Mouse (Mus musculus): Measurements from ENCODE around the gene Foxa1. TPM values are rescaled to one million over a fixed set of nuclear protein-coding genes. Genes with fewer than 3 reads are reported as not detected.

Foxa1 gene
- polyA plus RNA-seq, 1 experiment from 2014 or later, result 4.0 TPM

DNA sequence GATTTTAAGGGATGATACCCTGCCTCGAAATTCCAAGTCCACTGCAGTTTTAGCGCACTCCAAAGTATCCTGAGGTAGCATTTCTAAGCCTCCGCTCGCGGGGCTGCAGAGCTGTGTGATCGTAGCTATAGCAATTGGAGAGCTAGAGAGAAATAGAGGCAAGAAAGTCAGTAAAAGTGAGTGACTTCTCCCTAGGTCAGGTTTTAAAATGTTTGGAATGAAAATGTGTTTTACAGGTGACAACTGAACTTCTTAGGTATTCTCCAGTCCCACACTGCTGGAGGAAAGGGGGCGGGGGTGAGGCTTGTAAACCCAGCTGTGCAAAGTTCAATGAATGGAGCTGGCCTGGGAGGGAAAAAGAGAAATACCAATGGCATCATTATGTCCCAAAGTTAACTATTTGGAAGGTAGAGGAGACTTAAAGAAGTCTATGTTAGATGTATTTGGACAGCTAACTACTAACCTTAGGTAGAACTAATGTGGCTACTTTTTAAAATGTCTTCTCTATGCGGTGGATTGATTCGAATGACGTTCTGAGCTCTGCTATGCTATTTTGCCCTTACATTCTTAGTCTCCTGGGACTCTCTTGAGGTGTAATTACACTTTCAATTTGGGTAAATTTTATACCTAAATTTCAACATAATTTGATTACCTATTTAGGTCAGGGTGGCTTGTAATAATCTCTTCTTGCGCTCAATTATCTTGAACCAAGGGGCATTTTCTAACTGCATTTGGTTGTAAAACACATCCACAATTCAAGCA lies 9.6 kb downstream of the Foxa1 start:
- no peaks in the 10 kb centered on the region for H3K4me1 ChIP-seq (replicated peaks; ENCODE audit: control insufficient read depth, insufficient read depth, low read length)
- no peaks in the 10 kb centered on the region for H3K36me3 ChIP-seq (ENCODE audit: control insufficient read depth, insufficient read depth)
- peak overlapping the region; percentile 81; the same call in 1 of the 2 replicates for H3K27ac ChIP-seq (ENCODE audit: low read depth, low read length)
- no peak for TF ChIP-seq CTCF (IDR thresholded peaks at IDR 0.05; ENCODE audit: low read depth)
- peaks cover 40% of the 10 kb centered on the region; the same call in 1 of the 2 replicates for H3K27me3 ChIP-seq (replicated peaks; ENCODE audit: control insufficient read depth, insufficient read depth, low read length)
- no peaks in the 10 kb centered on the region for H3K9me3 ChIP-seq (ENCODE audit: control insufficient read depth)
- 4% methylated on average over 11 of the region's 11 CpGs for WGBS
- peak overlapping the region; percentile 30 for H3K4me3 ChIP-seq (ENCODE audit: low read depth, low read length)
- peak; percentile 44; the same call in 1 of the 2 replicates for ATAC-seq
- peak overlapping the region; percentile 74 for H3K4me2 ChIP-seq (replicated peaks; ENCODE audit: low read depth)
- H3K9ac ChIP-seq (ENCODE audit: low read depth, low read length), result no peak overlapping the region

- peak overlapping the region; percentile 34; the same call in 1 of the 2 replicates for H3K9ac ChIP-seq (ENCODE audit: low read depth, low read length)
These were observed 10.4 kb downstream of the Foxa1 start for GRCm38 (mm10) chr12:57536056-57536908.

DNA sequence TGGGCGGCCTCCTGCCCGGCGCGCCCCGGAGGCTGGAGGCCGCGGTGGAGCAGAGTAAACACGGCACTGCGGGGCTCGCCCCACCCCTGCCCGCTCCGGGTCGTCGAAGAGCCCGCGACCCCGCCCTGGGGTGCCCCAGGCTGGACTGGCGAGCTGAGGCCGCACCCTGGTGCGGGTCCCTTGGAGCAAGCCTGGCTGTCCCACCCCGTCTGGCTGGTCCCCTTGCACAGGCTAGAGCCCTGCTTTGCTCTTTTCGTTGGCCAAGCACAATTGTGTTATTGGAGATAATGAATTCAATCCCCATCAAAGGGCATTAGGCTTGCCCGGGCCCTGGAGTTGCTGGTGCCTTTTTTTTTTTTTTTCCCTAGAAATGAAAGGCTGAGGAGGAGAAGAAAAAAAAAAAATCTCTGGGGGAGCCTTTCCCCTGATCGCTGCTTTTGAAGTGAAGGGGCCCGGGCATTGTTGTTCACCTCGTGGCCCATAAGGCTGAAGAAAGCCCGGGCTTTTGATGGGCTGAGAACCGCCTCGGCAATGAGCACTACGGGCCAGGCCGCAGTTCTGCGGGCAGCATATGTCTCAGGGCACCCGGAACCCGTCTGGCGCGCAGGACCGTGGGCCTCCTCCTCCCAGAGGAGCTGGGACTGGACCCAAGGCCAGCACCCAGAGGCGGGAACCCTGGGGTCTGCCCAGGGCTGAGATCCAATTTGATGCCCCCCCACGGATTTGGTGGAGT lies 11.7 kb downstream of the Foxa1 start:
- no peaks in the 10 kb centered on the region for H3K9me3 ChIP-seq (ENCODE audit: control insufficient read depth)
- under 1% methylated on average over 34 of the region's 39 CpGs for whole genome bisulfite sequencing
- H3K4me2 ChIP-seq (replicated peaks; ENCODE audit: low read depth), result peak overlapping the region; percentile 74
- H3K4me1 ChIP-seq (replicated peaks; ENCODE audit: control insufficient read depth, insufficient read depth, low read length), result no peaks in the 10 kb centered on the region
- H3K4me3 ChIP-seq (ENCODE audit: low read depth, low read length), result peak overlapping the region; percentile 30
- peak overlapping the region; percentile 31; the same call in 1 of the 2 replicates for H3K9ac ChIP-seq (ENCODE audit: low read depth, low read length)
- peak; percentile 34 for ATAC-seq
- peak overlapping the region; percentile 81 for H3K27ac ChIP-seq (ENCODE audit: low read depth, low read length)
- peaks cover 41% of the 10 kb centered on the region; the same call in 1 of the 2 replicates for H3K27me3 ChIP-seq (replicated peaks; ENCODE audit: control insufficient read depth, insufficient read depth, low read length)
- no peaks in the 10 kb centered on the region for H3K36me3 ChIP-seq (ENCODE audit: control insufficient read depth, insufficient read depth)
- no peak for TF ChIP-seq CTCF (IDR thresholded peaks at IDR 0.05; ENCODE audit: low read depth)

More at GRCm38 (mm10) chr12:57536056-57536908, 10.4 kb downstream of the Foxa1 start:
- peak; percentile 72 for ATAC-seq
- Histone ChIP-seq H3K27ac (ENCODE audit: low read depth, low read length) (peak overlapping the region; percentile 81), H3K4me2 (replicated peaks; ENCODE audit: low read depth) (peak overlapping the region; percentile 74), H3K4me1 (replicated peaks; ENCODE audit: control insufficient read depth, insufficient read depth, low read length) (no peaks in the 10 kb centered on the region), H3K4me3 (ENCODE audit: low read depth, low read length) (peak overlapping the region; percentile 30), H3K27me3 (replicated peaks; ENCODE audit: control insufficient read depth, insufficient read depth, low read length) (peaks cover 41% of the 10 kb centered on the region; the same call in 1 of the 2 replicates), H3K9me3 (ENCODE audit: control insufficient read depth) (no peaks in the 10 kb centered on the region), H3K36me3 (ENCODE audit: control insufficient read depth, insufficient read depth) (no peaks in the 10 kb centered on the region)
- no peak for TF ChIP-seq CTCF (IDR thresholded peaks at IDR 0.05; ENCODE audit: low read depth)
- WGBS, result under 1% methylated on average over 25 of the region's 25 CpGs

- ATAC-seq, result no peak
- 0 out of 2 replicates have a peak overlapping the region, but pooled peaks have one; percentile 31 for H3K9ac ChIP-seq (ENCODE audit: low read depth, low read length)
- WGBS, result 7% methylated on average over 5 of the region's 6 CpGs
These were observed 12.2 kb downstream of the Foxa1 start for GRCm38 (mm10) chr12:57534517-57534878.

GRCm38 (mm10) chr12:57530474-57530873 lies 16.2 kb downstream of the Foxa1 start:
- no peak overlapping the region for H3K27ac ChIP-seq (ENCODE audit: low read depth, low read length)
- no peaks in the 10 kb centered on the region for H3K4me1 ChIP-seq (replicated peaks; ENCODE audit: control insufficient read depth, insufficient read depth, low read length)
- WGBS, result 54% methylated on average over 9 of the region's 9 CpGs
- H3K4me3 ChIP-seq (ENCODE audit: low read depth, low read length), result no peak overlapping the region
- H3K36me3 ChIP-seq (ENCODE audit: control insufficient read depth, insufficient read depth), result no peaks in the 10 kb centered on the region
- H3K9ac ChIP-seq (ENCODE audit: low read depth, low read length), result no peak overlapping the region
- H3K4me2 ChIP-seq (replicated peaks; ENCODE audit: low read depth), result no peak overlapping the region
- peaks cover 23% of the 10 kb centered on the region; the same call in 1 of the 2 replicates for H3K27me3 ChIP-seq (replicated peaks; ENCODE audit: control insufficient read depth, insufficient read depth, low read length)
- H3K9me3 ChIP-seq (ENCODE audit: control insufficient read depth), result no peaks in the 10 kb centered on the region
- no peak for ATAC-seq
- no peak for TF ChIP-seq CTCF (IDR thresholded peaks at IDR 0.05; ENCODE audit: low read depth)

More at GRCm38 (mm10) chr12:57534517-57534878, 12.2 kb downstream of the Foxa1 start:
- Histone ChIP-seq H3K4me3 (ENCODE audit: low read depth, low read length) (peak overlapping the region; percentile 30), H3K36me3 (ENCODE audit: control insufficient read depth, insufficient read depth) (no peaks in the 10 kb centered on the region), H3K27ac (ENCODE audit: low read depth, low read length) (0 out of 2 replicates have a peak overlapping the region, but pooled peaks have one; percentile 81), H3K4me2 (replicated peaks; ENCODE audit: low read depth) (peak overlapping the region; percentile 74), H3K27me3 (replicated peaks; ENCODE audit: control insufficient read depth, insufficient read depth, low read length) (peaks cover 37% of the 10 kb centered on the region; the same call in 1 of the 2 replicates), H3K4me1 (replicated peaks; ENCODE audit: control insufficient read depth, insufficient read depth, low read length) (no peaks in the 10 kb centered on the region), H3K9me3 (ENCODE audit: control insufficient read depth) (no peaks in the 10 kb centered on the region)
- no peak for TF ChIP-seq CTCF (IDR thresholded peaks at IDR 0.05; ENCODE audit: low read depth)

All from intestine, postnatal 0 days (tissue).